Comparison of ENCODE assay signal across 20 mouse cellular contexts in genomic region chr1:183552617-183553016, GRCm38 (mm10).
DNase-seq lines count a peak whose midpoint lies in the region; ATAC-seq and TF ChIP-seq lines count a peak whose summit lies in the region.
"Had no signal": no experiment of that assay in that cellular context is flagged by ENCODE, and none has a peak within 500 bp of the region (broad histone marks: within the 10 kb centered on the region; RNA-seq: fewer than 3 reads in every experiment).

No protein-coding gene starts in this region.

- H3K4me1 ChIP-seq in intestine, postnatal 0 days (replicated peaks; ENCODE audit: control insufficient read depth, insufficient read depth, low read length): no peaks in the 10 kb centered on the region
- no peaks in the 10 kb centered on the region for H3K4me1 ChIP-seq in intestine, embryonic 16.5 days (ENCODE audit: control insufficient read depth, insufficient read depth, low read length)
- H3K4me1 ChIP-seq: heart, embryonic 15.5 days; liver, embryonic 13.5 days; neural tube, embryonic 13.5 days had no signal

- peak; percentile 48 for TF ChIP-seq CTCF in intestine, postnatal 0 days (IDR thresholded peaks at IDR 0.05; ENCODE audit: low read depth)

- H3K9ac ChIP-seq in intestine, postnatal 0 days (ENCODE audit: low read depth, low read length): no peak overlapping the region
- no peak overlapping the region for H3K9ac ChIP-seq in intestine, embryonic 16.5 days (ENCODE audit: low read depth, low read length)
- H3K9ac ChIP-seq: embryonic facial prominence, embryonic 15.5 days; heart, embryonic 15.5 days; limb, embryonic 12.5 days; liver, embryonic 13.5 days; neural tube, embryonic 13.5 days had no signal

- WGBS in intestine, postnatal 0 days: 90% methylated on average over 4 of the region's 4 CpGs
- WGBS in intestine, embryonic 16.5 days: 89% methylated on average over 4 of the region's 4 CpGs

- H3K4me3 ChIP-seq in intestine, postnatal 0 days (ENCODE audit: low read depth, low read length): no peak overlapping the region
- no peak overlapping the region for H3K4me3 ChIP-seq in intestine, embryonic 16.5 days (ENCODE audit: low read length)
- H3K4me3 ChIP-seq: embryonic facial prominence, embryonic 15.5 days; heart, embryonic 15.5 days; limb, embryonic 12.5 days; liver, embryonic 13.5 days; neural tube, embryonic 13.5 days had no signal

- no peak overlapping the region for H3K4me2 ChIP-seq in intestine, postnatal 0 days (replicated peaks; ENCODE audit: low read depth)
- H3K4me2 ChIP-seq in intestine, embryonic 16.5 days (ENCODE audit: low read depth, low read length): no peak overlapping the region
- H3K4me2 ChIP-seq: embryonic facial prominence, embryonic 15.5 days; heart, embryonic 15.5 days; limb, embryonic 12.5 days; liver, embryonic 13.5 days; midbrain, embryonic 11.5 days; neural tube, embryonic 13.5 days had no signal

- no peak overlapping the region for H3K27ac ChIP-seq in intestine, postnatal 0 days (ENCODE audit: low read depth, low read length)
- H3K27ac ChIP-seq in intestine, embryonic 16.5 days (ENCODE audit: low read length): no peak overlapping the region
- H3K27ac ChIP-seq: embryonic facial prominence, embryonic 15.5 days; heart, embryonic 15.5 days; limb, embryonic 12.5 days; liver, embryonic 13.5 days; neural tube, embryonic 13.5 days had no signal

- no peaks in the 10 kb centered on the region for H3K9me3 ChIP-seq in intestine, postnatal 0 days (ENCODE audit: control insufficient read depth)
- no peaks in the 10 kb centered on the region for H3K9me3 ChIP-seq in intestine, embryonic 16.5 days (ENCODE audit: control insufficient read depth, low read length)
- H3K9me3 ChIP-seq: embryonic facial prominence, embryonic 15.5 days; heart, embryonic 15.5 days; limb, embryonic 12.5 days; liver, embryonic 13.5 days; neural tube, embryonic 13.5 days had no signal

- no peaks in the 10 kb centered on the region for H3K27me3 ChIP-seq in intestine, postnatal 0 days (replicated peaks; ENCODE audit: control insufficient read depth, insufficient read depth, low read length)
- H3K27me3 ChIP-seq in intestine, embryonic 16.5 days (replicated peaks; ENCODE audit: control insufficient read depth, insufficient read depth, low read length): no peaks in the 10 kb centered on the region
- H3K27me3 ChIP-seq: embryonic facial prominence, embryonic 15.5 days; heart, embryonic 15.5 days; limb, embryonic 12.5 days; liver, embryonic 13.5 days; neural tube, embryonic 13.5 days had no signal

- ATAC-seq in intestine, postnatal 0 days: no peak
- no peak for ATAC-seq in intestine, embryonic 16.5 days

- DNase-seq in adrenal gland, postnatal 36 days: peak; percentile 2 to 3
- DNase-seq in adrenal gland, postnatal 25 days: no peak
- DNase-seq in lung, postnatal 10 days: peak; percentile 18
- DNase-seq in lung, postnatal 14 days: no peak
- DNase-seq in NIH3T3 (ENCODE audit: low read depth): peak; percentile 55
- DNase-seq in right cerebral cortex, adult 18-20 months: no peak
- DNase-seq: cerebellum, adult 11-12 months; cerebellum, postnatal 25 days; gastrocnemius, postnatal 14 days; kidney, adult 8-10 months; kidney, postnatal 36 days; layer of hippocampus, adult 9-11 months; liver, embryonic 13.5 days had no signal

- no peaks in the 10 kb centered on the region for H3K36me3 ChIP-seq in intestine, postnatal 0 days (ENCODE audit: control insufficient read depth, insufficient read depth)
- H3K36me3 ChIP-seq in intestine, embryonic 16.5 days (ENCODE audit: control insufficient read depth, insufficient read depth, low read length): no peaks in the 10 kb centered on the region
- H3K36me3 ChIP-seq: embryonic facial prominence, embryonic 15.5 days; heart, embryonic 15.5 days; limb, embryonic 12.5 days; liver, embryonic 13.5 days; neural tube, embryonic 13.5 days had no signal

Comparison
In these comparisons a context has a peak if more than half of its experiments do, and no peak if none do; other contexts are left out.
1. DNase-seq: peak in adrenal gland, postnatal 36 days (2 of 2), lung, postnatal 10 days (single experiment) and NIH3T3 (single experiment); none in adrenal gland, postnatal 25 days (single experiment), lung, postnatal 14 days (single experiment) and right cerebral cortex, adult 18-20 months (single experiment).